Mouse (Mus musculus) embryonic facial prominence, embryonic 11.5 days (tissue): Measurements from ENCODE around the gene Krtap17-1. TPM values are rescaled to one million over a fixed set of nuclear protein-coding genes. Genes with fewer than 3 reads are reported as not detected.

Experiments used
- ATAC-seq: fragments of 200-750 bp; cut with Nextera tagmentation; replicated peaks from 2 replicates; pipeline ENCODE4 v1.8.0; 2017; ENCODE audit warnings: low read depth; ENCODE audit not compliant: insufficient number of reproducible peaks, low FRiP score, low TSS enrichment
- DNase-seq: peaks from one replicate; pipeline ENCODE4 v3.0.0-alpha.2; 2015; ENCODE audit warnings: low spot score
- H3K27ac ChIP-seq: fragments of 300-500 bp; sonication (generic); replicated peaks from 2 replicates; pipeline ENCODE4 v1.5.1; 2014; ENCODE audit warnings: mild to moderate bottlenecking, low read depth, low read length, control low read depth
- H3K27me3 ChIP-seq: fragments of 300-500 bp; sonication (generic); 2 replicates; pipeline ENCODE4 v1.6.1; 2014; ENCODE audit warnings: mild to moderate bottlenecking, low read length, moderate library complexity, mixed read lengths; ENCODE audit not compliant: control insufficient read depth, insufficient read depth
- H3K36me3 ChIP-seq: fragments of 300-500 bp; sonication (generic); replicated peaks from 2 replicates; pipeline ENCODE4 v1.6.1; 2014; ENCODE audit warnings: low read depth, mild to moderate bottlenecking, low read length, moderate library complexity, mixed read lengths; ENCODE audit not compliant: control insufficient read depth, insufficient read depth
- H3K4me1 ChIP-seq: fragments of 300-500 bp; sonication (generic); 2 replicates; pipeline ENCODE4 v1.6.1; 2014; ENCODE audit warnings: low read length, mixed read lengths; ENCODE audit not compliant: control insufficient read depth, insufficient read depth
- H3K4me2 ChIP-seq: fragments of 300-500 bp; sonication (generic); 2 replicates; pipeline ENCODE4 v1.6.1; 2014; ENCODE audit warnings: low read depth, mild to moderate bottlenecking, control low read depth, low read length, moderate library complexity
- H3K4me3 ChIP-seq: fragments of 300-500 bp; sonication (generic); 2 replicates; pipeline ENCODE4 v1.5.1; 2014; ENCODE audit warnings: low read depth, low read length, control low read depth
- H3K9ac ChIP-seq: fragments of 300-500 bp; sonication (generic); replicated peaks from 2 replicates; pipeline ENCODE4 v1.6.1; 2014; ENCODE audit warnings: mild to moderate bottlenecking, control low read depth, low read length
- H3K9me3 ChIP-seq: fragments of 300-500 bp; sonication (generic); replicated peaks from 2 replicates; pipeline ENCODE4 v1.6.1; 2016; ENCODE audit warnings: mild to moderate bottlenecking, low read length, inconsistent platforms, mixed read lengths; ENCODE audit not compliant: control insufficient read depth
- WGBS: fragments of 180-500 bp; shearing (Covaris S2); extraction: QIAGEN DNeasy Blood & Tissue Kit; methylation state at CpG from one replicate; pipeline ENCODE4 v1.1.7; 2014; 5-methylcytosine and 5-hydroxymethylcytosine counted together
- polyA plus RNA-seq: library from polyadenylated mRNA; unstranded; fragments of >200 nt; fragmentation: Nextera tagmentation; extraction: Ambion mirVana; gene quantifications from 2 replicates; pipeline ENCODE4 v1.2.1, GENCODE M21; 2014

The Krtap17-1 gene
- polyA plus RNA-seq: not detected in 2 replicates

DNA sequence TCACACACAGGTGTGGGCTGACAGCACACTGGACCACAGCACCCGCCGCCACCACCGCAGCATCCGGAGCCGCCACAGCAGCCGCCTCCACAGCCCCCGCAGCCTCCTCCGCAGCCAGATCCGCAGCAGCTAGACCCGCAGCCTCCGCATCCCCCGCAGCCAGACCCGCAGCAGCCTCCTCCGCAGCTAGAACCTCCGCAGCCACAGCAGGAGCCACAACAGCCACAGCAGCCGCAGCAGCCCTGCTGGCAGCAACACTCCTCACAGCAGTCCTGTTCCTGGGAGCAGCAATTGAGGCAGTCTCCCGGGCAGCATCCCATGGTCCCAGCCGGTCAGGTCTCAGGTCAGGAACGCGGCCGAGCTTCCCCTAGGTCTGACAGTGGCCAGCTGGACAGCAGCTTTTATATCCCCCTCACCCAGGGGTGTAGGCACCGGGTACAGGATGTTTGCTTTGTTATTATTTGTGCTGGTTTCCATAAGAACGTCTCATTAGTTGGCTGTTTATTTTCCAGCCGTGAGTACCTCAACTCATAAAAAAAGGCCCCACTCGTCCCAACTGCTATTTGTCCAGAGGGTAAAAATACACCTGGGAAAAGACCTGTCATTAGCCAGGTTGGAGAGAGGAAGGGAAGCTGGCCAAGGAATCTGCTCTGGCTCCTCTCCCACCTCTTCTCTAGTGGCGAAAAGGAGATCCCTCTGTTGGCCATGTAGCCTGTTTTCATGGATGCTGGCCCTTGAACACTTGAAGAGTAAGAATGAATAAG is at the start of gene Krtap17-1:
Gene Krtap17-1, minus strand, starts transcription at position 375 of the 764 bp plus-strand sequence.
- no peak within 1 kb of the TSS for H3K4me3 ChIP-seq
- H3K36me3 ChIP-seq: no peaks in the 10 kb centered on the region
- ATAC-seq (no peak), DNase-seq (no peak)
- H3K4me1 ChIP-seq: no peaks in the 10 kb centered on the region
- peak within 1 kb of the TSS; percentile 21 for H3K4me2 ChIP-seq
- H3K27me3 ChIP-seq: 0 out of 2 replicates have a peak, but pooled peaks cover 2% of the 10 kb centered on the region
- H3K9me3 ChIP-seq: no peaks in the 10 kb centered on the region
- peak within 1 kb of the TSS; percentile 25; the same call in 1 of the 2 replicates for H3K9ac ChIP-seq
- H3K27ac ChIP-seq: no peak within 1 kb of the TSS
- WGBS: 26% methylated on average over 26 of the region's 26 CpGs

DNA sequence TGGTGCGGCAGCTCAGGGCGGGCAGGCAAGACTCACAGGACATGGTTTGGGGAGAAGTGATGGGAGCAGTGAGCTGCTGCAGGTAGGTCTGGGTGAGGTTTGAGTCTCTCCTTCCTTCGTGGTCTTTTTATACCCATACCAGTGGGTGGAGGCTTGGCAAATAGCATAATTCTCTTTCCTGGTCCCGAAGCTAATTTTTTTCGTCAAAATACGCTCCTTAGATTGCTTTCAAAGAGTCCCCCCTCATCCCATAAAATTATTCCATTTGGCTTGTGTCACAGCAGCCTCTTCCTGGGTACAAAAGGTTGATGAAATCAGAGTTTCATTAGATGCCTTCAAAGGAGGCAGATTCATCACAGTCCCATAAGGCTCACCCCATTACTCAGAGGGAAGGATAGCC is 47.7 kb upstream of the Krtap17-1 start, which contains the start of gene Krt34:
Gene Krt34, minus strand, starts transcription at position 101 of the 400 bp plus-strand sequence.
- no peaks in the 10 kb centered on the region for H3K4me1 ChIP-seq
- no peaks in the 10 kb centered on the region for H3K36me3 ChIP-seq
- ATAC-seq: no peak
- no peak within 1 kb of the TSS for H3K4me3 ChIP-seq
- H3K27ac ChIP-seq: no peak within 1 kb of the TSS
- H3K4me2 ChIP-seq: no peak within 1 kb of the TSS
- 84% methylated on average over 6 of the region's 6 CpGs for WGBS
- H3K9ac ChIP-seq: no peak within 1 kb of the TSS
- no peaks in the 10 kb centered on the region for H3K9me3 ChIP-seq
- no peaks in the 10 kb centered on the region for H3K27me3 ChIP-seq
- DNase-seq: no peak

DNA sequence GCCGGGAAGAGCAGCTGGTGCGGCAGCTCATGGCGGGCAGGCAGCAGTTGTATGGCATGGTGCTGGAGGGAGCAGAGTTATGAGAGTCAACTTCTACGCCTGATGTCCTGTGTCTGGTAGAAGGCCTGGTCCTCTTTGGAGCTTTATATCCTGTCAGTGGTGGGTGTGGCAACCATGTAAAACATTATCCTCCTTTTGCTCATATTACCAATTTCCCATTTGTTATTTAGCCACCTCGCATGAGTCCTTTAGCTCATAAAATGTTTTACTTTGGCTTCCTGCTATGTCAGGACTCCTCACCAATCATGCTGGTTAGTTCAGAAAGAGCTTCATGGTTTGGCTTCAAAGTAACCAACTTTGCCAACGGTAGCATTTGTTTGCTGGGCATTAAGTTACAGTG is 36.0 kb upstream of the Krtap17-1 start, which contains the start of gene Krt33b:
Gene Krt33b, minus strand, starts transcription at position 101 of the 400 bp plus-strand sequence.
- Histone ChIP-seq H3K9ac (no peak within 1 kb of the TSS), H3K4me1 (no peaks in the 10 kb centered on the region), H3K9me3 (no peaks in the 10 kb centered on the region), H3K4me3 (no peak within 1 kb of the TSS), H3K27me3 (no peaks in the 10 kb centered on the region), H3K4me2 (no peak within 1 kb of the TSS), H3K36me3 (no peaks in the 10 kb centered on the region), H3K27ac (no peak within 1 kb of the TSS)
- 87% methylated on average over 6 of the region's 6 CpGs for WGBS
- DNase-seq (no peak), ATAC-seq (no peak)

DNA sequence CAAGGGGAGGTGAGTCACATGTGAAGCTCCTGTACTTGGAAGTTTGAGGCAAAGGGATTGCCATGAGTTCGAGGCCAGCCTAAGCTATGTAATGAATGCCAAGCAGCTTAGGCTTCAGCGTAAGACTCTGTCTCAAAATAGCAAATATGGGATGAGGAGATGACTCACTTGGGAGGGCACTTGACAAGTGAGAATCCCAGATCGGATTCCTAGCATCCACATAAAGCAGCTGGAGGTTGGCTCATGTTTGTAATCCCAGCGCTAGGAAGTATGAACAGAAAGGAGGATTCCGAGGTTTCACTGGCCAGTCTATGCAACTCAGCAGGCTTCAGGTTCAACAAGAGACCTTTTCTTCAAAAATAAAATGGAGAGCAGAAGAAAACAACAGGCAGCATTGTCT is 27.6 kb upstream of the Krtap17-1 start:
- Histone ChIP-seq H3K4me2 (no peak overlapping the region), H3K4me3 (no peak overlapping the region), H3K36me3 (no peaks in the 10 kb centered on the region), H3K9me3 (no peaks in the 10 kb centered on the region), H3K9ac (no peak overlapping the region), H3K27ac (no peak overlapping the region), H3K4me1 (no peaks in the 10 kb centered on the region), H3K27me3 (no peaks in the 10 kb centered on the region)
- ATAC-seq: no peak
- WGBS: 77% methylated on average over 5 of the region's 5 CpGs
- DNase-seq: no peak

GRCm38 (mm10) chr11:100019466-100019865 is 25.7 kb upstream of the Krtap17-1 start:
- Histone ChIP-seq H3K36me3 (no peaks in the 10 kb centered on the region), H3K9me3 (no peaks in the 10 kb centered on the region), H3K4me1 (no peaks in the 10 kb centered on the region), H3K4me3 (no peak overlapping the region), H3K4me2 (no peak overlapping the region), H3K27ac (no peak overlapping the region), H3K9ac (no peak overlapping the region), H3K27me3 (no peaks in the 10 kb centered on the region)
- ATAC-seq (no peak), DNase-seq (no peak)
- WGBS: 81% methylated on average over 1 of the region's 1 CpGs

DNA sequence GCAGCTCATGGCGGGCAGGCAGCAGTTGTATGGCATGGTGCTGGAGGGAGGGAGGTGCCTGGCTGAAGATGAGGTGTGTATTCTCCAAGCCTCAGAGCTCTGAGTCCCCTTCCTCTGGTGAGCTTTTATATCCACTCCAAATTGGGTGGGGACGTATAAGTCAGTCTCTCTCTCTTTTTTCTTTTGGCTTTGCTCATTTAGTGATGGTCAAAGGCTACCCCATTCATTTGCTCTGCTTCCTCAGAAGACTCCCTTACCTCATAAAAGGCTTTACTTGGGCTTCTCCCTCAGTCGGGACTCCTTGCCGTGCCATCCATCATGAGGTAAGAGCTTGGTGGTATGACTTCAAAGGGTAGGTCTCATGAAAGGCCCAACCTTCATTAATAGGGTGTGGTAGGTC is 22.3 kb upstream of the Krtap17-1 start, which contains the start of gene Krt33a:
Gene Krt33a, minus strand, starts transcription at position 101 of the 400 bp plus-strand sequence.
- H3K36me3 ChIP-seq: no peaks in the 10 kb centered on the region
- no peak within 1 kb of the TSS for H3K4me3 ChIP-seq
- no peak within 1 kb of the TSS for H3K4me2 ChIP-seq
- H3K9me3 ChIP-seq: no peaks in the 10 kb centered on the region
- no peak within 1 kb of the TSS for H3K9ac ChIP-seq
- H3K27me3 ChIP-seq: no peaks in the 10 kb centered on the region
- no peak within 1 kb of the TSS for H3K27ac ChIP-seq
- H3K4me1 ChIP-seq: no peaks in the 10 kb centered on the region
- ATAC-seq (no peak), DNase-seq (no peak)
- WGBS: 93% methylated on average over 4 of the region's 4 CpGs

- H3K4me1 ChIP-seq: no peaks in the 10 kb centered on the region
- no peak overlapping the region for H3K4me3 ChIP-seq
- H3K27ac ChIP-seq: no peak overlapping the region
- DNase-seq: peak; percentile 5
- H3K9me3 ChIP-seq: no peaks in the 10 kb centered on the region
- H3K27me3 ChIP-seq: no peaks in the 10 kb centered on the region
- H3K9ac ChIP-seq: no peak overlapping the region
- no peaks in the 10 kb centered on the region for H3K36me3 ChIP-seq
- 61% methylated on average over 4 of the region's 4 CpGs for WGBS
- no peak for ATAC-seq
- no peak overlapping the region for H3K4me2 ChIP-seq
Observed at GRCm38 (mm10) chr11:100013691-100014171, 19.9 kb upstream of the Krtap17-1 start.

DNA sequence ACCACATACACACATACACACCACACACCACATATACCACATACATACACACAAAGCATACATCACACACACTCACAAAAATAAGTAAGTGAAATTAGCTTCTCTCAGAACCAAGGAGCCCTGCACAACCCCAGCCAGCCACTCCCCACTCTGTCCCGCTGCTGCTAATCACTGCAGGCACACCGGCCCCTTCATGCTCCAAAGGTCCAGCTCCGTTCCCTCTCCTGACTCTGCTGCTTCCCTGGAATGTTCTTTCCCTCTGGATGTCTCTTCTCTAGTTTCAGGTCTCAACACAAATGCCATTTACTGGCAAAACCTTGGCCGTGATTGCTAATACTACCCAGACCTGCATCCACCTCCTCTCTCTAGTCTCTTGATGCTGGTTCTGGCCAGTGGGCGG is 16.9 kb upstream of the Krtap17-1 start:
- Histone ChIP-seq H3K9me3 (no peaks in the 10 kb centered on the region), H3K4me3 (no peak overlapping the region), H3K36me3 (no peaks in the 10 kb centered on the region), H3K4me2 (no peak overlapping the region), H3K27ac (no peak overlapping the region), H3K9ac (no peak overlapping the region), H3K4me1 (no peaks in the 10 kb centered on the region), H3K27me3 (no peaks in the 10 kb centered on the region)
- ATAC-seq (no peak), DNase-seq (no peak)
- 79% methylated on average over 5 of the region's 5 CpGs for WGBS
